Mouse (Mus musculus) embryo, embryonic 11.5 days (tissue): Measurements from ENCODE around the gene Atg7.

ENCODE experiments used
- DNase-seq: peaks from one replicate; pipeline ENCODE4 v3.0.0-alpha.2; 2012; ENCODE audit warnings: low read depth, low spot score

Gene Atg7

DNA sequence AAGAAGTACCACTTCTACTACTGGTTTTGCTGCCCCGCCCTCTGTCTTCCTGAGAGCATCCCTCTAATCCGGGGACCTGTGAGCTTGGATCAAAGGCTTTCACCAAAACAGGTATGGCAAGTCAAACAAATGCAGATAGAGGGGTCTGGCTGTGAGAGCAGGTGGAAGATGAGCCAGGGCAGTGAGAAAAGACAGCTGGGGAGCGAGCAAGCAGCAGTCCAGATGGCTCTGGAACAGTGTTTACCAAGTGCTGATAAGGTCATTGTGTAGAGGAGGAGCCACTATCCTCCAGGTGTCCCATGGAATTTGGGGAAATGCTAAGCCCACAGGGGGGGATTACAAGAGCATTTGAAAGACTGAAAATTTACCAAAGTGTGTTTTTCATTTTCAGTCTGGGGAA is 41.5 kb downstream of the Atg7 start:
- DNase-seq: no peak

- DNase-seq: no peak
Measured at GRCm38 (mm10) chr6:114685412-114685811, 42.5 kb downstream of the Atg7 start.

- no peak for DNase-seq
Measured at GRCm38 (mm10) chr6:114687035-114687434, 44.1 kb downstream of the Atg7 start.

DNA sequence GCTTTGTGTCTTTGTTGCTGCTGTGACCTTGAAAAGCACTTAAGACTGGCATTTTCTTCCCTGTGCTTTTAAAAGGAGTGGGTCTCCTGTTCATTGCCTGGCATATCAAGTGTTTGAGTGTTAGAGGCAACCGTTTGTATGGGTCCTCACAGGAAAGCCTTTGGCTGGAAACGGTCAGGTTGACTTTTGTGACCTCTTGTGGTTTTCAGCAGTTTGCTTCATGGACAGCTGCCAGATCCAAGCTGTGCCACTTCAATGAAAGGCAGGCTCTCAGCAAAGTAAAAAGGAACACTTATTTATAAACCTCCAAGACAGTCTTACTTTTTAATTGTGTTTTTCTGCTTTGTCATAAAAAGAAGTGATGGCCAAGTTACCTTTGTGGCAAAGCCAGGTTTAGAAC is 47.8 kb downstream of the Atg7 start:
- no peak for DNase-seq

GRCm38 (mm10) chr6:114691530-114691929 is 48.6 kb downstream of the Atg7 start:
- DNase-seq: no peak

DNA sequence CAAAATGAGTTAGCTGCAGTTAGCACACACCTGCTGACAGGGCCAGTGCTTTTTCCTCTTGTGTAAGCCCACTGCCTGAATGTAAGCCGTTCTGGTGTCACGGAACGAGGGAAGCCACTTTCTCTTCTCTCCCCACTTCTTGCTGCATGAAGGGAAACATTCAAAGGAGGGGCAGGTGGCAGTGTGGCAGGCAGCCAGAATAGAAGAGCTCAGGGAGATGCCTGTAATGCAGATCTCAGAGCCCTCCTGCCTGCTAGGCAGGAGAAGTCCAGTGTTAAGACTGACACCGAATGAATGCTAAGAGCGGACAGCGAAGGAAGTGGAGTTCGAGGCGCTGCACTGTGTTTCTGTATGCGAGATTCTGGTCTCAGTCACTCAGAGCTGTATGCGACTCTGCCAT is 49.8 kb downstream of the Atg7 start:
- DNase-seq: no peak

GRCm38 (mm10) chr6:114697646-114698490 is 55.0 kb downstream of the Atg7 start:
- peak; percentile 57 for DNase-seq

- DNase-seq: no peak
Measured at GRCm38 (mm10) chr6:114698578-114698977, 55.7 kb downstream of the Atg7 start.

- DNase-seq: no peak
Measured at GRCm38 (mm10) chr6:114700704-114701103, 57.8 kb downstream of the Atg7 start.

- DNase-seq: no peak
Measured at GRCm38 (mm10) chr6:114707032-114707431, 64.1 kb downstream of the Atg7 start.

GRCm38 (mm10) chr6:114712242-114713050 is 69.5 kb downstream of the Atg7 start:
- DNase-seq: no peak

DNA sequence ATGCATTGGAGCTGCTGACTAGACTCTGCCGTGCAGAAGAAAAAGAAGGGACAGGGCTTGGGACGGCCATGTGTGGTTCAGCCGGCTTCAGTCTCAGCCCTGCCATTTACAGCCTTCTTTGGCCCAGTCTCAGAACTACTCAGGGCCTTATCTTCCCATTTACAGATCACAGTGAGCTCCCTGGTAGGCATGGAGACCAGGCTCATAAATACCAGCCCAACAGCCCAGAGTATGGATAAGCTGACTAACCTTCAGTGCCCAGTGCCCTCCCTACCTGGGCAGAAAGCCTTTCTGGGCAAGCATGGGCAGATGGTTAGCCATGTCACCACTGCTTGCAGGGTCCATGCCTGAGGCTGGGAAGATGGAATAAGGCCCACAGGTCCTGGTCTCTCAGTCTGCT is 70.6 kb downstream of the Atg7 start:
- no peak for DNase-seq

DNA sequence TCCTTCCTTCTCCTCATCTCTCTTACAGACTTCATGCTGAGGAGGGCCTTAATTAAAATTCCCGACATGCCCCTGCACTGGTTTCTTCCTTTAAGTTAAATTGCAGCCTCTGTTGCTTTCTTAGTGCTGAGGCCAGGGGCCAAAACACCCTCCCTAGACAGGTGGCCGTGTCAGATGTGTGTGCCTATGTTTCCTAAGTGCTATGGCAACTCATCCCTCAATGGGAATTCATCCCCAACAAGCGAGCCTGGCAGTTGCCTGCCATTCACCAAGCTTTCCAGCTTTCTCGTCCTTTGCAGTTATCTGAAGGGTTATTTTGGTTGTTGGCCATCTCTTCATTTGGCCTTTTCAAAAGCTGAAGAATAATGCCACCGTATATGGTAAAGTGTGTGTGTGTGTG is 71.8 kb downstream of the Atg7 start:
- DNase-seq: no peak

GRCm38 (mm10) chr6:114715289-114716030 is 72.6 kb downstream of the Atg7 start:
- DNase-seq: no peak

DNA sequence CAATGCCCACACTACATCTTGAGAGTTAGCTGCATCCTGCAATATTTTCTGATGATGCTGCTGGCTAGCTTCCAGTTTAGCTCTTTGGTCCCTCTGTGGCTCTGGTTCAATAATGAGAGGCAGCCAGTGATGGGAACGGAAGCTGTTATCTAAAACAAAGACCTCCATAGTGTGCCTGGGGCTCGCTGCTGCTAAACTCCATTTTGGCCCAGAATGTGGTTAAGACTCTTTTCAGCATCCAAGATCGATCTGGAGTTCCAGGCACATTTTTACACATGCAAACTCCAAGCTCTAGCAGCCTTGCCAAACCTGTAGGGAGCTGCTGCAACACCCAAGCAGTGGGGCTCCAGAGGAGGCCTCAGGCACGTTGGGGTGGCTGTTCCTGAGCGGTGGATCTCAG is 76.2 kb downstream of the Atg7 start:
- DNase-seq: no peak

- DNase-seq: no peak
Measured at GRCm38 (mm10) chr6:114719665-114720064, 76.8 kb downstream of the Atg7 start.

- DNase-seq: no peak
Measured at GRCm38 (mm10) chr6:114722046-114722445, 79.1 kb downstream of the Atg7 start.

DNA sequence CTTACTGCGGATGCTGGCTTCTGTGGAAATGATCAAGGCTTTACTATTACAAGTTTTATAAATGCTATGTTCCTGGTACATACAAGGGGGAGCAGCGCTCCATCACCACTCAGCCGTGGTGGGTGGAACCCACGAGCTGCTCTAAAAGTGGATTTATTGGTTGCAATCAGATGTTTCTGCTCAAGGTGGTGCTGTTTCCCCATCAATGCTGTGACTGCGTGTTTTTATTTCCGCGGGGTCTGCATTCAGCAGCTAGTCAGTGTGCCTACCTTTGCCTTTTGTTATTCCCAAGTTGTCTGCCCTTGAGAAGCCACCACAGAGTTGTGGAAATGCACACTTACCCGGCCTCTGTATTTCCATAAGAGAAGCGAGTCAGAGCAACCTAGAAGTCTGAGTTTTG is 81.0 kb downstream of the Atg7 start:
- DNase-seq: peak; percentile 45

GRCm38 (mm10) chr6:114724351-114724750 is 81.5 kb downstream of the Atg7 start:
- no peak for DNase-seq

- DNase-seq: no peak
Measured at GRCm38 (mm10) chr6:114725147-114725575, 82.3 kb downstream of the Atg7 start.

DNA sequence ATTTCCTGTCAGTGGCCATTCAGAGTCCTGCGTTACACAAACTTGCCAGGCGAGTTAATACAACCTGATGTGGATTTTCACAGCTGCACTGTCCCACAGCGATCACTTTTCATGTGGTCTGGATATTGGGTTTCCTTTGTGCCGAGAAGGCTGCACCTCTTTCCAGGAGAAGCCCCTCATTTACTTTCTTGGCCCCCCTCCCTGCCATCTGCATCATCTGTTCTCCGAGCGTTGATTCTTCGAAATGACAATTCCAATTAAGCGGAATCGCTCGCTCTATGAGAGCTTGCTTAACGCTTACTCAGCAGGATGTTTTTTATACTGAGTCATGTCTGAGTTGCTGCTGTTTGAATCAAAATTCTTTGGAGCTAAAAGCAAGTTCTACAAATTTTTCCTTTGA is 83.8 kb downstream of the Atg7 start:
- DNase-seq: no peak

DNA sequence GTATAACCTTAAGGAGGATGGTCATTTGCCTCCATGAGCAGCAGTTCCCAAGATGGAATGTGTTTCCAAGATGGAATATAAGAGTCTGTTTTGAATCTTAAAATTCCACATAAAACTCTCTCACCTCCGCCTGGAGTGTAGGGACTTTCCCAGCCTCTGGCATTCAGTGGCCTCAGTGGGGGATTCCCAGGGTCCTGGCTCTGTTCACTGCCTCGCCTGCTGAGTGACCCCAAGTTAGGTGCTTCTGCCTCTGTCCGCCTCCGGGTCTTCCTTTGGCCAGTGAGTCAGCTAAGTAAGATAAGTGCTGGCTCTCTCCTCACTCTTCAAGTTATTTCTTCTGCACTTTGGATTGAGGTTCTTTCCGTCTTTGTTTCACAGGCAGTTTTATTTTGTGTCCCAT is 90.3 kb downstream of the Atg7 start:
- DNase-seq: no peak
